Mouse (Mus musculus) small intestine, adult 2 months (tissue): ENCODE data around the gene Cib2. TPM values are rescaled to one million over a fixed set of nuclear protein-coding genes. Genes with fewer than 3 reads are reported as not detected.
"Not testable (repeated sequence)": the region's sequence is repeated elsewhere in the genome, so short reads cannot be mapped to it uniquely, and the experiment has no call there.

Experiments used
- H3K27ac ChIP-seq: fragments of 200-500 bp; 2 replicates; pipeline ENCODE4 v1.5.1; 2012; ENCODE audit warnings: low read depth, low read length, control low read depth, inconsistent platforms; ENCODE audit not compliant: insufficient read depth
- H3K27me3 ChIP-seq: fragments of 200-500 bp; 2 replicates; pipeline ENCODE4 v1.6.1; 2012; ENCODE audit warnings: mild to moderate bottlenecking, moderate library complexity, low read length, inconsistent platforms; ENCODE audit not compliant: control insufficient read depth, insufficient read depth
- H3K36me3 ChIP-seq: fragments of 200-500 bp; 2 replicates; pipeline ENCODE4 v1.6.1; 2012; ENCODE audit warnings: mild to moderate bottlenecking, low read length, control low read depth, inconsistent platforms; ENCODE audit not compliant: control insufficient read depth, insufficient read depth
- H3K4me1 ChIP-seq: fragments of 200-500 bp; 2 replicates; pipeline ENCODE4 v1.6.1; 2012; ENCODE audit warnings: low read length, inconsistent platforms, mixed read lengths; ENCODE audit not compliant: control insufficient read depth, insufficient read depth, insufficient read length
- H3K4me3 ChIP-seq: fragments of 200-500 bp; 2 replicates; pipeline ENCODE4 v1.5.1; 2012; ENCODE audit warnings: low read depth, mild to moderate bottlenecking, control low read depth, inconsistent platforms, low read length, moderate library complexity
- CTCF ChIP-seq: fragments of 200-500 bp; IDR thresholded peaks from 2 replicates; pipeline ENCODE4 v1.5.1; 2012; ENCODE audit warnings: low read depth, mild to moderate bottlenecking, control low read depth, inconsistent platforms, low read length, moderate library complexity, mixed read lengths; ENCODE audit not compliant: insufficient replicate concordance, insufficient read length; ENCODE audit errors: extremely low read depth
- POLR2A ChIP-seq: fragments of 200-500 bp; IDR thresholded peaks from 2 replicates; pipeline ENCODE4 v1.6.1; 2012; ENCODE audit warnings: low read depth, mild to moderate bottlenecking, control low read depth, inconsistent platforms, low read length, moderate library complexity
- WGBS: fragments of 180-500 bp; shearing (Covaris S2); methylation state at CpG from one replicate; pipeline ENCODE4 v1.1.7; 2018; 5-methylcytosine and 5-hydroxymethylcytosine counted together
- polyA plus RNA-seq: library from polyadenylated mRNA; depleted of rRNA; stranded (reverse); fragments of >200 nt; gene quantifications from 2 replicates; pipeline ENCODE4 v1.2.3, GENCODE M21; 2012; rRNA removed

Gene Cib2
- 1.5 and 2.6 TPM in 2 replicates for polyA plus RNA-seq

GRCm38 (mm10) chr9:54559771-54560471 is at the start of gene Cib2:
Cib2 (minus strand) TSS chr9:54560218.
- H3K4me1 ChIP-seq: peaks cover 3% of the 10 kb centered on the region
- no peaks in the 10 kb centered on the region for H3K27me3 ChIP-seq
- 2% methylated on average over 54 of the region's 54 CpGs for WGBS
- TF ChIP-seq CTCF (peak; percentile 41; the same call in 1 of the 2 replicates), POLR2A (peak; percentile 44; the same call in 1 of the 2 replicates)
- H3K36me3 ChIP-seq: no peaks in the 10 kb centered on the region
- H3K27ac ChIP-seq: no peak within 1 kb of the TSS
- H3K4me3 ChIP-seq: peak within 1 kb of the TSS; percentile 69

- peaks cover 2% of the 10 kb centered on the region; the same call in 1 of the 2 replicates for H3K4me1 ChIP-seq
- TF ChIP-seq POLR2A (no peak), CTCF (peak; percentile 46; the same call in 1 of the 2 replicates)
- WGBS: 59% methylated on average over 4 of the region's 4 CpGs
- H3K27ac ChIP-seq: no peak overlapping the region
- peaks cover 42% of the 10 kb centered on the region for H3K36me3 ChIP-seq
- H3K27me3 ChIP-seq: no peaks in the 10 kb centered on the region
- H3K4me3 ChIP-seq: no peak overlapping the region
Measured at GRCm38 (mm10) chr9:54604886-54605285, 44.9 kb upstream of the Cib2 start.

DNA sequence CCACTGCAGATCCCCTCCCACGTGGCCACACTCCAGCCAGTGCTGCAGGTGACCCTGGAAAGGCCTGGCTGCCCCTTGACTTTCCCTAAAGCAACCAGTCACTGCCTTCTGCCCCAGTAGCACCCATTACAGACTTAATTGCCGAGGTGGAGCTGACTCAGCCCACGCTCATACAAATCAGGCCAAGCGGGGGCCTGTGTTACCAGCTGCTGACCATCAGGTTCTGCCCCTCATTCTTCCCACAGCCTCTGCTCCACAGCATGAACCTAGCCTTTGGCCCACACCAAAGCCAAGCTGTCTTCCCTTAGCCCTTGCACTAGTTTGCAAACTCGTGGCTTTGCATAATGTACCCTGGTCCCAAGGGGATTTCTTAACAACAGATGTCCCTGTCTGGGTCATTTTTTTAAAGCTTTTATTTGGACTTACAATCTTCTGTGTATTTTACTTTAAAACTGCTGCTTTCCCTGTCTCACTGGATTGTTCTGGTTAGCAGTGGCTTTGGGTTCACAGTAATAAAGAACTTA is 44.2 kb upstream of the Cib2 start:
- Histone ChIP-seq H3K36me3 (peaks cover 49% of the 10 kb centered on the region), H3K4me1 (peaks cover 2% of the 10 kb centered on the region; the same call in 1 of the 2 replicates), H3K4me3 (no peak overlapping the region), H3K27me3 (no peaks in the 10 kb centered on the region), H3K27ac (no peak overlapping the region)
- 79% methylated on average over 5 of the region's 5 CpGs for WGBS
- TF ChIP-seq POLR2A: no peak
- no peak for TF ChIP-seq CTCF

GRCm38 (mm10) chr9:54602916-54603315 is 42.9 kb upstream of the Cib2 start:
- H3K27me3 ChIP-seq: no peaks in the 10 kb centered on the region
- no peak for TF ChIP-seq CTCF
- H3K36me3 ChIP-seq: peaks cover 61% of the 10 kb centered on the region
- WGBS: 83% methylated on average over 7 of the region's 7 CpGs
- no peak overlapping the region for H3K27ac ChIP-seq
- H3K4me3 ChIP-seq: no peak overlapping the region
- H3K4me1 ChIP-seq: peaks cover 2% of the 10 kb centered on the region; the same call in 1 of the 2 replicates

DNA sequence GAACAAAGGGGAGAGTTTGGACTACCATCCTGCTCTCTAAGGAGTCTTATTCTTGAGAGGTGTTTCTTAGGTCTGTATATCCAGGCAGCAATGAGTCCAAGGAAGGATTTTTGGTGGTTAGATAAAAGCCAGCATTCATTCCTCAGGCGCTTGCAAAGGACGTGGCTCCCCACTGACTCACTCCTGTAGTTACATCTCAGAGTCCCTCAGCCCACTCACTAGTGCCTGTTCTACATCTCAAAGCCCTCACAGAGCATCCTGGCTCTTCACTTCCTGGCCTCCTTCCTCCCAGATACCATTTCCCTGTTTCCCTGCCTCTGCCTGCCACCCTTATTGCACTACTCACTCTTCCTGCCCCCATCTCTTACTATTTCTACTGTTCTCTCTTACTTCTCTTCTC is 42.4 kb upstream of the Cib2 start:
- Histone ChIP-seq H3K4me1 (peaks cover 2% of the 10 kb centered on the region; the same call in 1 of the 2 replicates), H3K27ac (no peak overlapping the region), H3K27me3 (no peaks in the 10 kb centered on the region), H3K36me3 (peaks cover 66% of the 10 kb centered on the region), H3K4me3 (no peak overlapping the region)
- WGBS: 87% methylated on average over 2 of the region's 2 CpGs
- TF ChIP-seq POLR2A (no peak), CTCF (no peak)

DNA sequence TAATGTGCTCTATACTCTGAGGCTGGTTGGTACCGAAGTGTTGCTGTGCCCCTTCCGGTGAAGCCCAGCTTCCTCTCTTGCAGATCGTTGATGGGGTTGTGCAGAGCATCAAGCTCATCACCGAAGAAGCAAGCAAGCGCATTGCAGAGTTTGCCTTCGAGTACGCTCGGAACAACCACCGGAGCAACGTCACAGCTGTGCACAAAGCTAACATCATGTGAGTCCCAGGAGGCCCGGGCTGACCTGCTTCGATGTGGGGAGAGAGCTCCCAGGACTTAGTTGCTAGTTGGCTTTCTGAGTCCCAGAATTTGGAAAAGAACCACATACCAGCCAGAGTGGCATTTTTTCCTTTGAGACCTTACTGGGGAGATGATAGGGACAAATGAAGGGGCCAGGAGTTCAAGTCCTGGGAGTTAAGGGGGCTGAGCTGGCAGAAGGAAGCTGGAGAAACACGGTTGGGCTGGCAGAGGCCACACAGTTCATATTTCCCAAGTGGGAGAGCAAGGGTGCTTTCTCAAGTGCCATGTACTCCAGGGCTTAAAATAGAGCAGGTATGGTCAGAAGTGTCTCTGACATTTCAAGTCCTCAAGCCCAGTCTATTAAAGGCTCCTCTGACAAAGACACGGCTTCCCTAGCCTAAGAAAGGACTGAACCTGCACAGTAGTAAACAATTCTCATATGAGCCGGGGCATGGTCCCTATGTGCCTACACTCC is 36.9 kb upstream of the Cib2 start:
- 91% methylated on average over 15 of the region's 15 CpGs for WGBS
- peaks cover 86% of the 10 kb centered on the region for H3K36me3 ChIP-seq
- no peaks in the 10 kb centered on the region for H3K27me3 ChIP-seq
- TF ChIP-seq CTCF: no peak
- no peak for TF ChIP-seq POLR2A
- no peaks in the 10 kb centered on the region for H3K4me1 ChIP-seq
- no peak overlapping the region for H3K4me3 ChIP-seq
- H3K27ac ChIP-seq: no peak overlapping the region

DNA sequence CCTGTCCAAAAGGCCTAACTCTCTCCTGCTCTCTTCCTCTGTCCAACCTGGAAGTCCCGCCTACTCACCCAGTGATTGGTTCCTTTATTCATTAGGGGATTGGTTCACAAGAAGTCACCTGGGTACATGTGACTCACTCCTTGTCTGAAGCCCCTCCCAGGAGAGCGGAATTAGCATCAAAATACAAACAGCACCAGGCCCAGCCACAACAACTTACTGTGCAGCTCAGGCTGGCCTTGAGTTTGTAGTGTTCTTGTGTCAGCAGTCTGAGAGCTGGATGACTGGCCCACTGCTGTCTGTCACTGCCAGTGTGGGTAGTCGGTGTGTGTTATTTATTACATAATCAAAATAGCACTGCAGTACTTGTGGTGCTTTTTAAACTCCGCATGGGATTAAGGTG is 33.6 kb upstream of the Cib2 start:
- WGBS: 84% methylated on average over 4 of the region's 4 CpGs
- H3K36me3 ChIP-seq: peaks cover 70% of the 10 kb centered on the region
- H3K27me3 ChIP-seq: not testable (repeated sequence)

More for the DNA sequence above, 33.6 kb upstream of the Cib2 start:
- not testable (repeated sequence) for H3K4me1 ChIP-seq, H3K27ac ChIP-seq, H3K4me3 ChIP-seq
